Mouse (Mus musculus) liver, postnatal 0 days (tissue): ENCODE measurements around the gene Ccdc187. TPM values are rescaled to one million over a fixed set of nuclear protein-coding genes. Genes with fewer than 3 reads are reported as not detected.

ENCODE experiments used
- ATAC-seq: fragments of 200-750 bp; cut with Nextera tagmentation; 2 replicates; pipeline ENCODE4 v1.8.0; 2017; ENCODE audit warnings: mild to moderate bottlenecking, moderate library complexity
- DNase-seq: peaks from one replicate; pipeline ENCODE4 v3.0.0-alpha.2; 2016
- H3K27ac ChIP-seq: fragments of 300-500 bp; sonication (generic); 2 replicates; pipeline ENCODE4 v1.5.1; 2014; ENCODE audit warnings: antibody characterized with exemption, moderate library complexity, mild to moderate bottlenecking, low read depth
- H3K27me3 ChIP-seq: fragments of 300-500 bp; sonication (generic); 2 replicates; pipeline ENCODE4 v1.6.1; 2014; ENCODE audit warnings: low read length, control low read depth, mixed read lengths; ENCODE audit not compliant: insufficient read depth
- H3K36me3 ChIP-seq: fragments of 300-500 bp; sonication (generic); replicated peaks from 2 replicates; pipeline ENCODE4 v1.6.1; 2014; ENCODE audit warnings: mild to moderate bottlenecking, control low read depth, low read length, moderate library complexity, mixed read lengths; ENCODE audit not compliant: insufficient read depth
- H3K4me1 ChIP-seq: fragments of 300-500 bp; sonication (generic); 2 replicates; pipeline ENCODE4 v1.6.1; 2014; ENCODE audit warnings: antibody characterized with exemption, mild to moderate bottlenecking, control low read depth; ENCODE audit not compliant: insufficient read depth
- H3K4me2 ChIP-seq: fragments of 300-500 bp; sonication (generic); 2 replicates; pipeline ENCODE4 v1.6.1; 2014; ENCODE audit warnings: low read depth, mild to moderate bottlenecking, low read length, moderate library complexity, mixed read lengths
- H3K4me3 ChIP-seq: fragments of 300-500 bp; sonication (generic); 2 replicates; pipeline ENCODE4 v1.5.1; 2014; ENCODE audit warnings: low read depth, low read length
- H3K9ac ChIP-seq: fragments of 300-500 bp; sonication (generic); replicated peaks from 2 replicates; pipeline ENCODE4 v1.6.1; 2014; ENCODE audit warnings: mild to moderate bottlenecking, moderate library complexity
- H3K9me3 ChIP-seq: fragments of 300-500 bp; sonication (generic); 2 replicates; pipeline ENCODE4 v1.6.1; 2016; ENCODE audit warnings: mild to moderate bottlenecking, control low read depth, low read length, mixed read lengths
- CTCF ChIP-seq: sonication (generic); IDR thresholded peaks from 2 replicates; pipeline ENCODE4 v1.5.1; 2016; ENCODE audit warnings: antibody characterized with exemption, low read depth
- EP300 ChIP-seq: IDR thresholded peaks from 2 replicates; pipeline ENCODE4 v1.6.1; 2016; ENCODE audit warnings: antibody characterized with exemption, low read depth, mild to moderate bottlenecking
- WGBS: fragments of 180-500 bp; shearing (Covaris S2); extraction: QIAGEN DNeasy Blood & Tissue Kit; methylation state at CpG from one replicate; pipeline ENCODE4 v1.1.7; 2014; ENCODE audit not compliant: insufficient replicate concordance; 5-methylcytosine and 5-hydroxymethylcytosine counted together
- polyA plus RNA-seq: library from polyadenylated mRNA; unstranded; fragments of >200 nt; fragmentation: Nextera tagmentation; extraction: Ambion mirVana; gene quantifications from 2 replicates; pipeline ENCODE4 v1.2.1, GENCODE M21; 2015

Gene Ccdc187
- polyA plus RNA-seq, 1 experiment from 2014 or later = not detected

DNA sequence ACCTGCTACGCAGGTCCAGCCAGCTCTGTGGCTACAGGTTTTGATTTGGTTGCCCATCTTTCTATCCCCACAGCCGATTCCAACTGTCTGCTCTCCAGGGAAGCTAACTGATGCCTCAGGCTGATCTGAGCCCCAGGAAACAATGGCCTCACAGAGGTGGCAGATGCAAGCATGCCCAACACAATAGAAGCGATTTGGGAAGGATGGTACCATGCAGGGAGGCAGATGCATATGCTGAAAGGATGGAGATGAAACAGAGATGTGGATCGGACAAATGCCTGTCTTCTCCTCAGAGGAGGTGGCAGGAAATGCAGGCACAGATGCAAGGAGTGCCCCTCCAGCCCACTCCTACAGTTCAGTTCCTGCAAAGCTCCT lies 4.5 kb upstream of the Ccdc187 start:
- ATAC-seq = no peak
- no peak overlapping the region for H3K27ac ChIP-seq
- WGBS = 35% methylated on average over 4 of the region's 4 CpGs

DNA sequence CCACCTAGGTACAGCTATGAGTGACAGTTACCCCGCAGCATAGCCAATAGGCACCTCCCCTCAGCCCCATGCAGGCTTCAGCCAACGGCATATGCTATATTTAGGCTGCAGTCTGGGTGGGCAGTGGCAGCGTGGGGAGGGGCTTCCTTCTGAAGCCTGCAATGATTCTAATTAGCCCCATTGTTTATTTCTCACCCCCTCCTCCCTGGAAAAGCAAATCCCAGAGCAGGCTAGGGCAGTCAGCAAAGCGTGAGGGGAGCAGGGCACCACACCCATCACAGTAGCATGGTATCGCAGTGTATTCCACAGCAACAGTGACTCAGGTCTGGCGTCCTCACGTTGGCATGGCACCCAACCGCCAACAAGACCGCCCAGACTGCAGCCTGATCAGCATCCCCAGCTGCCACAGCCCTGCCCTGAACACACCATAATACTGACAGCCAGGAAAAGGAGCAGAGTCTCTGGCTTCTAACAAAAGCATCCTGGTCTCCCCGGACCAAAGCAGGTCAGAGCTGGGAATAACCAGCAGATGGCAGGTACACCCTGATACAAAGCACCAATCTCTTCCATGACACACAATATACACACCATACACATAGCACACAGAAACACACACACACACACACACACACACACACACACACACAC lies 4.0 kb upstream of the Ccdc187 start:
- no peak overlapping the region for H3K27ac ChIP-seq
- H3K4me2 ChIP-seq = no peak overlapping the region
- no peaks in the 10 kb centered on the region for H3K9me3 ChIP-seq
- ATAC-seq (peak; percentile 71), DNase-seq (no peak)
- H3K4me1 ChIP-seq = no peaks in the 10 kb centered on the region
- TF ChIP-seq EP300 (no peak), CTCF (no peak)
- H3K4me3 ChIP-seq = no peak overlapping the region
- no peak overlapping the region for H3K9ac ChIP-seq
- 0 out of 2 replicates have a peak, but pooled peaks cover 3% of the 10 kb centered on the region for H3K27me3 ChIP-seq
- no peaks in the 10 kb centered on the region for H3K36me3 ChIP-seq
- 4% methylated on average over 10 of the region's 10 CpGs for WGBS

More for the DNA sequence above, 4.5 kb upstream of the Ccdc187 start:
- Histone ChIP-seq H3K36me3 (no peaks in the 10 kb centered on the region), H3K4me1 (no peaks in the 10 kb centered on the region), H3K9ac (no peak overlapping the region), H3K27me3 (0 out of 2 replicates have a peak, but pooled peaks cover 3% of the 10 kb centered on the region), H3K9me3 (no peaks in the 10 kb centered on the region), H3K4me2 (no peak overlapping the region), H3K4me3 (no peak overlapping the region)
- TF ChIP-seq EP300 (no peak), CTCF (no peak)
- DNase-seq = no peak

DNA sequence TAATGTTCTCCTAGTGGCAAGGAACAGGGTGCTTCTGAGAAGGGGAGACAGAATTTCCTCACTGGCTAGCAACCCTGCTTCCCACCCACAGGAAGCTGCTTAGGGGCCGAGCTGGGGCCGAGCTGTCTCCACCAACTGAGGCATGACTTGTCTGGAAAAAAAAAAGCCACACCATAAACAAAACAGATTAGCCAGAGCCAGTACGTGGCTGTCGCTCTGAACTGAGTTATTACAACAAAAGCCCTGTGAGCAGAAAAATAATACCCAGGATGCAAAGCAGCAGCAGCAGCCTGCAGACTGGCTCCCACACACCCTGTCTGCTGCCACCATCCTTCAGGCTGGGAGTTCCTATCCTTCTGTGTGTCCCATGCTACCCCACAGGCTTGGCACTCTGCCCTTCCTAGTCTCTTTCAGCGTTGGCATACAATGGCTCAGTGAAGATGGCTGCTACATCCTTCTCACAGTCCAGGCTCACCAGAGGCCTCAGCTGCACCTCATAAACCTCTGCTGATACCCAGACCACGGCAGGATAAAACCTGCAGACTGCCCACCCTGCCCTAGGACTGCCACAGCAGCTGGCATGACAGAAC lies 2.3 kb upstream of the Ccdc187 start:
- no peak for DNase-seq
- H3K9ac ChIP-seq = no peak overlapping the region

DNA sequence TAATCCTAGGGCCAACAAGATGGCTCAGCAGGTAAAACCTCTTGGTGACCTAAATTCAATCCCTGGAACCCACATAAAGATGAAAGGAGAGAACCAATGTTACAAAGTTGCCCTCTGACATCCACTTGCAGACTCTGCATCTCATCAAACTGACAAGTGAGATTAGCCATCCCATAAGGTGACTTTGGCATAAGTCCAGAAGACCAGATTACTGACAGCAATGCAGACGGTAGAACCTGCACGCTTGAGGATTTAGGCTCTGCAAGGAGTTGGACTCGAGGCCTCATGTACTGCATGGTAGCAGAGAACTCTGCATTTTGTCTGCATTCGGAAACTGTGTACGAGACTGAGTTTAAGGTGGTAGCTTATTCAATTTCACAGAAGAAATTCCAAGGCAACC lies 4.2 kb downstream of the Ccdc187 start:
- no peak for DNase-seq
- H3K4me1 ChIP-seq = no peaks in the 10 kb centered on the region
- no peak overlapping the region for H3K4me2 ChIP-seq
- no peak for ATAC-seq
- no peaks in the 10 kb centered on the region for H3K9me3 ChIP-seq
- H3K27ac ChIP-seq = no peak overlapping the region
- no peaks in the 10 kb centered on the region for H3K36me3 ChIP-seq
- H3K4me3 ChIP-seq = no peak overlapping the region
- H3K9ac ChIP-seq = no peak overlapping the region
- WGBS = 82% methylated on average over 5 of the region's 5 CpGs
- no peaks in the 10 kb centered on the region for H3K27me3 ChIP-seq
- TF ChIP-seq CTCF (no peak), EP300 (no peak)

More for the DNA sequence above, 2.3 kb upstream of the Ccdc187 start:
- no peak for ATAC-seq
- 38% methylated on average over 6 of the region's 6 CpGs for WGBS
- 0 out of 2 replicates have a peak, but pooled peaks cover 3% of the 10 kb centered on the region for H3K27me3 ChIP-seq
- H3K4me2 ChIP-seq = no peak overlapping the region
- H3K36me3 ChIP-seq = no peaks in the 10 kb centered on the region
- no peak overlapping the region for H3K4me3 ChIP-seq
- TF ChIP-seq EP300 = no peak
- TF ChIP-seq CTCF = no peak
- H3K4me1 ChIP-seq = no peaks in the 10 kb centered on the region
- H3K9me3 ChIP-seq = no peaks in the 10 kb centered on the region
- no peak overlapping the region for H3K27ac ChIP-seq

DNA sequence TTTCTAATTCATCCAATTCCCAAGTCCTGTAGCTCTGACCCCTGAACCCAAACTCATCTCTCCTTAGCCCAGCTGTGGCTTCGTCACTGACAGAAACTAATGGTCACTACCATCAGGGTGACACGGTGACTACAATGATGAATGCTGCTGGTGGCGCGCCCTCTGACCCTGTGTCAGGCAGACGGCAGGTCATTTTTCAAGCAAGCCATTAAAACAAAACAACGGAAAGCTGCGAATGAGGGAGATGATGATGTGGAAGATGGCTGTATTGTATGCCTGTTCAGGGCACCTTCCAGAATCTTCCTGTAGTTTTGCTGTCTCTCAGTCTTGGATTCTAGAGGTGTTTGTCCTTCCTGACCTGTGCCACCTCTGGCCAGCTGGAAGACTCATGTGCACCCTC lies 8.0 kb downstream of the Ccdc187 start:
- no peaks in the 10 kb centered on the region for H3K4me1 ChIP-seq
- ATAC-seq (no peak), DNase-seq (no peak)
- no peak overlapping the region for H3K9ac ChIP-seq
- H3K4me2 ChIP-seq = no peak overlapping the region
- no peaks in the 10 kb centered on the region for H3K27me3 ChIP-seq
- no peaks in the 10 kb centered on the region for H3K36me3 ChIP-seq
- no peaks in the 10 kb centered on the region for H3K9me3 ChIP-seq
- TF ChIP-seq EP300 = no peak
- no peak for TF ChIP-seq CTCF
- H3K27ac ChIP-seq = no peak overlapping the region
- 78% methylated on average over 7 of the region's 7 CpGs for WGBS
- no peak overlapping the region for H3K4me3 ChIP-seq

DNA sequence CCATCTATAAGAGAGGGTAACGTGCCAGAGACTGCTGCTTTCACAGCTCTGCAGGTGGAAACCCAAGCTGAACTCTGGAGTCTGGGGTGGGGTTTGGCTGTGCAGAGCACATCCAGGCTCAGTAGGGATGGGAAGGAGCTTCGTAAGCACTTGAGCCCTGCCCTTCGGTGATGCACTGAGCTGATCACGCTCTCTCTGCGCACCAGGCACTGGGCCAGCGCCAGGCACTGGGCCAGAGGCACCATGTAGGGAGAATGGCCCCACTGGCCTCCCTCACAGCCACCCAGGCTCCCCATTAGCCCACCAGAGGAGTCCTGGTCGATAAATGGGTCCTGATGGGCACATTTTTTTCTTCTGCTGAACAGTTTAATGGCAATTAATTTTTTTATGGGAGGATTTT lies 8.6 kb downstream of the Ccdc187 start:
- WGBS = 71% methylated on average over 7 of the region's 7 CpGs
- no peak for DNase-seq
- H3K27ac ChIP-seq = no peak overlapping the region
- TF ChIP-seq CTCF (no peak), EP300 (no peak)
- no peaks in the 10 kb centered on the region for H3K36me3 ChIP-seq
- H3K27me3 ChIP-seq = no peaks in the 10 kb centered on the region
- ATAC-seq = no peak
- no peaks in the 10 kb centered on the region for H3K9me3 ChIP-seq
- H3K4me3 ChIP-seq = no peak overlapping the region
- no peak overlapping the region for H3K9ac ChIP-seq
- H3K4me2 ChIP-seq = no peak overlapping the region
- no peaks in the 10 kb centered on the region for H3K4me1 ChIP-seq
